Mouse (Mus musculus) hematopoietic stem cell, adult 5-6 weeks (primary cell): ENCODE measurements around the gene Smarcd3. TPM values are rescaled to one million over a fixed set of nuclear protein-coding genes. Genes with fewer than 3 reads are reported as not detected.

ENCODE experiments used
- ATAC-seq, 2 experiments: fragments of 125-278 bp in 1 of 2; replicated peaks in 1 of 2; 2 replicates each; pipeline ENCODE4 v1.8.0; 2016 to 2017; ENCODE audit warnings: inconsistent platforms in 2 of 2, mild to moderate bottlenecking in 2 of 2, moderate number of reproducible peaks in 2 of 2, low read depth in 1 of 2, moderate TSS enrichment in 1 of 2; ENCODE audit not compliant: low FRiP score in 2 of 2, poor library complexity in 2 of 2, severe bottlenecking in 2 of 2, insufficient read depth in 1 of 2, low TSS enrichment in 1 of 2
- total RNA-seq: library from RNA; stranded (forward); fragments of 172-1452, 232-1000 nt; gene quantifications from 2 replicates; pipeline ENCODE4 v1.2.3, GENCODE M21; 2017

Smarcd3 gene
- total RNA-seq = 0.40 and 0.94 TPM in 2 replicates

DNA sequence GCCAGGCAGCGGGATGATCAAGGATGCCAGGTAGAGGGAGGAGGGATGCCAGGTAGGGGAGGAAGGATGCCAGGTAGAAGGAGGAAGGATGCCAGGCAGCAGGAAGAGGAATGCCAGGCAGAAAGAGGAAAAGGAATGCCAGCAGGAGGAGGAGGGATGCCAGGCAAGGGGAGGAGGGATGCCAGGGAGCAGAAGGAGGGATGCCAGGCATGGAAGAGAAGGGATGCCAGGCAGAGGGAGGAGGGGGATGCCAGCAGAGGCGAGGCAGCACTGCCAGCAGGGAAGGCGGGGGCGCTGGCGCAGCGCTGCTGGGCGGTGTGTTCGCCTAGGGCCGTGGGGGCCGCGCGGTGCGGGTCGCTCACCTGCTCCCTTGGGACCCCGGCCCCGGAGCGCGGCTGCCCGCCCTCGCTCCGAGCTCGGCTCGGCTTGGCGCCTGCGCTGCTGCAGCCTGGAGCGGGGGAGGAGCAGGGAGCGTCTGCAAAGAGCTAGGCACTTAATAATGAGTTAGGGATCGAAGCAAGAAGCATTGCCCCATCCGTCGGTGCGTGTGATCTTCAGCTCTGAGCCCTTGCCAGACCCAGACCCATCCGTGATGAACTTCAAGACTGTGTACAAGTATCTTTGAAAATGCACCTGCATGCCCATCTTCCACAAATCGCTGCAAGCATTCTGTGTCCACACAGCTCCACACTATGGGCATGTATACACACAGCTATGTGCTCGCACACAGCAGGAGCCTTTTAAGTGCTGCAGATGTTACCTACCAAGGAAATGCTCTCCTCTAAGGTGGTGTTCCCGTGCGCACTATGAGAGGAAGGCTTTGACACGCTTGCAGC is at the start of gene Smarcd3:
Gene Smarcd3 (minus strand): TSS at position 426 of the 836 bp plus-strand sequence.
- ATAC-seq = peak in 1 of 2 experiments; percentile 47; a peak in 1 of 4 replicates

DNA sequence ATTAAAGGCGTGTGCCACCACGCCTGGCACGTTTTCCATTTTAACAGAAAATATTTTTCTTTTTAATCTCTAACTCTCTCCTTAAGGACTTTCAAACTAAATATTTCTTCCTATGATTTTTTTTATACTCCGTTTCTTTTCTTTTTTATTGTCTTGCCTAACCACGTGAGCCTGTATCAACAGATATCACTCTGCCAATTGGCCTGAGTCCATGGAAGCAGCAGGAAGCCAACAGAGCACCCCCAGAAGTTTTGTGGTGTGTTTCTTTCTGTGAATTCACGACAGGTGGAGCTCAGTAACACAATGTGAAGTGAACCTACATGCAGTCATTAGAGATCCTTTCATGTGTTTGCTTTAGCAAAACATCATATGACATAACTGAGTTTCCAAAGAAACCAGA is 37.2 kb upstream of the Smarcd3 start:
- no peak for ATAC-seq

DNA sequence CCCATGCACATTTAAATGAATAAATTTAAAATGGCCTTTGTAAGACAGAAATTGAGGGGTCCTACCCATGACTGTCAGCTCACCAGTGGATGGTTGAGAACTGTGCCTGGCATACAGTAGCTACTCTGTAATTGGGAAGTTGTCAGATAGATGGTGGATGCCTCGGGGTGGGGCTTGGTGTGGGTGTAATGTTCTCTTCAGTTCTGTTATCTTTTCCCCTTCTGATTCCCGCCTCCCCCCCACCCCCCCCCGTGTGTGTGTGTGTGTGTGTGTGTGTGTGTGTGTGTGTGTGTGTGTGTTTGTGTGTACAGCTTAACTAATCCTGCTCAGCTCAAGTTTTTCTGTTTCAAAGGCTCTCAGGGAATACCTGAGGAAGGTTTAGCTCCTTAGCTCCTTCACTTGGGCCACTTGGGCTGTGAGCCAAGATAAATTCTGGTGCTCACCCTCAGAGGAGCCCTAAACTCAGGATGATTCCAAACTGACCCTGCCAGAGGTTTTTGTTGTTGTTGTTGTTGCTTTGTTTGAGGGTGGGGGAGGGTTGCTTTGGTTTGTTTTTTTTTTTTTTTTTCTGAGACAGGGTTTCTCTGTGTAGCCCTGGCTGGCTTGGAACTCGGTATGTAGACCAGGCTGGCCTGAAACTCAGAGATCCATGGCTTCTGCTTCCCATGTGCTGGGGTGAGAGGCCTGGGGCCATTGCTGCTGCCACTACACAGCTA is 35.7 kb upstream of the Smarcd3 start:
- no peak for ATAC-seq

DNA sequence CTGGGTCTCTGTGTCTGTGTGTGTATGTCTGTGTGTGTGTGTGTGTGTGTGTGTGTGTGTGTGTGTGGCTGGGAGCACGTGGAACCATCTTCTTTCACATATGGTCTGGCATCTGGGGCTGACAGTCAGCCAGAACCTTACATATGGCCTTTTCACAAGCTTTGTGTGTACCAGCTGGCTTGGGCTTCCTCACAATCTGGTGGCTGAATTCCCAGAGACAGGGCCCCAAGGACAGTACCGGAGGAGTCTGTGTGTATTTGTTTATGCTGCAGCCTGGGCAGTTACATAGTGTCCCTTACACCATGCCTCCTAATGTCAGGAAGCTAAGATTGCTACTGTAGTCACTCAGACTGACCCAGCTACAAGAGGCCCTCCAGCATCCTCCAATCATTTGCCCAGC is 32.9 kb upstream of the Smarcd3 start:
- ATAC-seq = no peak

DNA sequence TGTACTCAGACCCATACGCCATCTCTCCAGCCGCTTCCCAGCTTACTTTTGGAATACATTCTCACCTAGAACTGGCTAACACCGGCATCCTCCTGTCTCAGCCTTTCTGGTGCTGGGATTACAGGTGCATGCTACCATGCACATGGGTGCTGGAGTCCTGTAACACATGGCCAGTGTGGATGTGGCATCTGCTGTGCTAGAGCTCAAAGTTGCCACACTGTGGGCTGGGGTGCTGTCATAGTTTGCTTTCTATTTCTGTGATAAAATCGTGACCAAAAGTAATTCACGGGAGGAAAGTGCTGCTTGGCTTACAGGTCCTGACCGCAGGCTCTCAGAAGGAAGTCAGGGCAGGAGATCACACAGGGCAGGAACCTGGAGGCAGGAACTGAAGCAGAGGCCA is 30.3 kb upstream of the Smarcd3 start:
- no peak for ATAC-seq

DNA sequence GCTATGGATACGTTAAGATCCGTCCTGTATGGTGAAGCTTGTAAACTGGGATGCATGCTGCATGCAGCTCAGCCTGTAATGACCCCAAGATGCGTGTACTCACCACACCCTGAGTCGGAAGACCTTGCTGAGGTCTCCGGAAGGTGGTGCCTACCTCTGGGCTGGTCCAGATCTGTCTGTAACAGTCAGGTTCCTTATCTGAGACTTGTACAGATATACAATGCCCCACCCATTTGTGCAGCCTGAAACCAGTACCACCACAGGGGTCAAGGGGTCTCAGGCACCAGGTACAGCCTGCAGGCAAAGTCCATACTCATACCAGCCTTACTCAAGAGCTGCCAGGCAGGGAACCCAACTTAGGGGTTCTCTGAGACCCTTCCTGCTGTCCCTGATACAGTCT is 28.6 kb upstream of the Smarcd3 start:
- no peak for ATAC-seq

DNA sequence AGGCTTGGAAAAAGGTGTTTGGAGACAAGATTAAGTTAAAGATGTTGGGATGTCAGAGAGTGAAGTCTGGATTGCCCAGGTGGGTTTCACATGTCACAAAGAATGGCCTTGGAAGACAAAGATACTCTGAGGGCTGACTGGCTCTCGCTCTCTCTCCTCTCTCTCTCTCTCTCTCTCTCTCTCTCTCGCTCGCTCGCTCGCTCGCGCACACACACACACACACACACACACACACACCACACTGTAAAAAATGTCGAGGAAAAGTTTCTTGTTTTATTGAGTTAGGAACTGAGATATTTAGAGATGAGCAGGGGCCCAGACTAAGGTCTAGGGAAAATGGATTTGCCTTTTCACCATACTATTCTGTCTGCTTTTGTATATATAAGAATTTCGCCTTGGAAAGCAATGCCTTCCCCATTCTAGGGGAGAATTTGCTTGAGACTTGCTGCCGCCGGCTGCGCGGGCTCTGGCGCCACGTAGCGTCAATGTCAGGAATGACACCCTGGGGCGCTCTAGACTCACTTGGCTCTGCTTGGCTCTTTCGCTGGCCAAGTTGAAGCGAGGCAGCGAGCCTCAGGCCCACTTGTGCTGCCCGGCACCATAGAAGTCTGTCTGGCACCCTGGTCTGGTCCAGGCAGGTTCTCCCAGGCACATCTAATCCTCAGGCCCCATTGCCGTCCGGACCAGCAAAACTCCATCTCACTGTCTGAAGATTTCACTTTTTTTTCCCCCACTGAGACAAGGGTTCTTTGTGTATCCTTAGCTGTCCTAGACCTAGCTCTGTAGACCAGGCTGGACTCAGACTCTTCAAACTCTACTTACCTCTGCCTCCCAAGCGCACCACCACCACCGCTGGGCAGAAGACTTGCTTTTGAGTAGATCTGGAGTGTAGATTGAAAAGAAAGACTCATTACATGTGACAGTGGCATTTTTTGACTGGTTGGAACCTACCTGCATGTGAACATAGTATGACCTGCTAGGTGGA is 27.8 kb upstream of the Smarcd3 start:
- peak; percentile 73 to 90 for ATAC-seq

DNA sequence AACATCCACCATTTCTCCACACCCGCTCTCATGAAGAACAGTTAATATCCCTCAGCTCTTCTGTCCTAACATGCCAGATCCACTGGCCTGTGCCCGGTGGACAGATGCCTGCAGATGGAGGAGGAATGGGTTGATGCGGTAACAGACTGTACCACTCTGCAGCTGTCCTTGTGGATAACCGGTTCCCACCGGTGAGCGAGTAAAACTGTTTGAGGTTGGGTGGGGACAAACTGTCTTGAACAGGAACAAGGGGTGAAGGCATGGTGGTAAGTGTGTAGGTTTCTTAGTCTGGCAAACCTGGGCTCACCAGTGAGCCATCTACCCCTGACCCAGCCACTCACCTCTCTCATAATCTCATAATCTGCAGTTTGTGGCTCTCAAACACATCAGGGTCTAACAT is 27.1 kb upstream of the Smarcd3 start:
- ATAC-seq = no peak

DNA sequence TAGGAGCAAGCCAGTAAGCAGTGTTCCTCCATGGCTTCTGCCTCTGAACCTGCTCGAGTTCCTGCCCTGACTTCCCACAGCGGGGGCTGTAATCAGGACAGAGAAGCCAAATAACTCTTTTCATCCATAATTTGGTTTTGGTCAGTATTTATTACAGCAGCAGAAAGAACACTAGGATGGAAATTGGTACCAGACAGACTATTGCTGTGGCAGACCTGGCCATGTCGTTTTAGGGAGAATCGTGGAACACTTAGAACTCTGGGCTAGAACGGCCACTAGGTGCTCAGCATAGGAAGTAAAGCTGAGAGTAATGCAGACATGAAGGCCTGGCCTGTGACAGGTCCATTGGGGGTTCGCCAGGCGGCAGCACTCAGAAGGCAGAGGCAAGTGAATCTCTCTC is 25.5 kb upstream of the Smarcd3 start:
- ATAC-seq = no peak

DNA sequence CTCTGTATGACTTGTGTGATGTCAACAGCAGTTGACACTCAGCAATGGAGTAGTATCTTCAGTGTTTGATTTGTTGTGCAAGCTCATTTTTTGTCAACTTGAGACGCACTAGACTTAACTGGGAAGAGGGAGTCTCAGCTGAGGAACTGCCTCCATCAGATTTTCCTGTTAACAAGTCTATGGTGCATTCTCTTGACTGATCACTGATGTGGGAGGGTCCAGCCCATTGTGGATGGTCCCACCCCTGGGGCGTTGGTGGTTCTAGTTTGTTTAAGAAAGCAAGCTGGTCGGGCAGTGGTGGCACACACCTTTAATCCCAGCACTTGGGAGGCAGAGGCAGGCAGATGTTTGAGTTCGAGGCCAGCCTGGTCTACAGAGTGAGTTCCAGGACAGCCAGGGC is 25.0 kb upstream of the Smarcd3 start:
- ATAC-seq = no peak

DNA sequence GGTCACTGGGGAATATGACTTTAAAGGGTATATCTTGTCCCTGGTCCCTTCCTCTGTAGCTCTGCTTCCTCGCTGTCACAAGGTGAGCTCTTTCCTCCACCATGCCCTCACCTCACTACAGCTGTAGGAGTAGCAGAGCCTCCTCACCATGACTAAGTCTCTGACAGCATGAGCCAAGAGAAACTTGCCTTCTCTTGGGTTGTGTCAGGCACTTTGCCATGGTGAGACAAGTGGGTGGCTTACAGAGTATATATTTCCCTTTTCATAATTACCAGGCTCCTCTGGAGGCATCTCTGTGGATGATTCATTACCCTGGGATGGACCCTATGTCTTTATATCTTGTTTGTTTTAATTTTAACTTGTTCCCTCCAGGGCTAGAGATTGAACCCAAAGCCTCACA is 21.2 kb upstream of the Smarcd3 start:
- ATAC-seq = no peak

DNA sequence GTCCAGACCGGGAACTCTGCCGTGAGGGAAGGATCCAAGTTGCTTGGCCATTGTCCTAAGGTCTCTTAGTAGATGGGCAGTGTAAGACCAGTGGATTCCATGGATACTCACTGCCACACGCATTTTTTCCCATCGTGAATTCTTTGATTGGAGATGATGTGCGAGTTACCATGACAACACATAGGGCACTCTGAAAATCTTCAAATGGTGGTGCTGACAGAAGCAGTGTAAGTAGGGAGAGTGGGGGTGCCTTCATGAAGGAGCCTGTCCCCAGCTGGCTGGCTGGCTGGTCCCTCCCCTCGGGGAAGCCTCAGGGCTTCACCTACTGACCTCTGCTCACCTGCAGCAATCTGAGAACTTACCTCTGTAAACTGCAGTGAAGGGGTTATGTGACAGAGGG is 14.9 kb upstream of the Smarcd3 start:
- no peak for ATAC-seq

DNA sequence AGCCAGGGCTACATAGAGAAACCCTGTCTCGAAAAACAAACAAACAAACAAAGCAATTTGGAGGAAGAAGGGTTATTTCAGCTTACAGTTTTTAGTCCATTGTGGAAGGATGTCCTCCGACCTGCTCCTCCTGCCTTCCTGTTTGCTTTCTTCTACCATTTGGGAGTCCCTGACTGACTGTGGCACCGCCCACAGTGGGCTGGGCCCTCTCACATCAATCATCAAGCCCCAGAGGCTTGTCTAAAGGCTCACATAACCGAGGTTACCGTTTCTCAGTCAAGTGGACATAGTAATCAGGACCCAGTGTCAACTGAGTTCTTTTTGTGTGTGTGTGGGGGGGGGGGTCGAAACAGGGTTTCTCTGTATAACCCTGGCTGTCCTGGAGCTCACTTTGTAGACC is 13.9 kb upstream of the Smarcd3 start:
- no peak for ATAC-seq

DNA sequence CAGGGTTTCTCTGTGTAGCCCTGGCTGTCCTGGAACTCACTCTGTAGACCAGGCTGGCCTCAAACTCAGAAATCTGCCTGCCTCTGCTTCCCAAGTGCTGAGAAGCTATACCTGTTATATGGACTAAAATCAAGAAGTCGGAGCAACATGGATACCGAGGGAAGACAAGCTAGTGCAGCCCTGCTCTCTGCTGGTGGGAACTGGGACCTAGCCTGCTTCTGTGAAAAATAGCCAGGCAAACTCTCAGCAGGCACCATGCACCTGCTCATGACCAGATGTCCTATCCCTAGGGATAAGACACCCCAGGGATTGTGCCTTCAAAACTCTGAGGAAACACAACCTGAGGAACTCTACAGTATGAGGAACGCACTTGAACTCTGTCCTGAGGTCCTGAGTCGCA is 12.8 kb upstream of the Smarcd3 start:
- no peak for ATAC-seq

DNA sequence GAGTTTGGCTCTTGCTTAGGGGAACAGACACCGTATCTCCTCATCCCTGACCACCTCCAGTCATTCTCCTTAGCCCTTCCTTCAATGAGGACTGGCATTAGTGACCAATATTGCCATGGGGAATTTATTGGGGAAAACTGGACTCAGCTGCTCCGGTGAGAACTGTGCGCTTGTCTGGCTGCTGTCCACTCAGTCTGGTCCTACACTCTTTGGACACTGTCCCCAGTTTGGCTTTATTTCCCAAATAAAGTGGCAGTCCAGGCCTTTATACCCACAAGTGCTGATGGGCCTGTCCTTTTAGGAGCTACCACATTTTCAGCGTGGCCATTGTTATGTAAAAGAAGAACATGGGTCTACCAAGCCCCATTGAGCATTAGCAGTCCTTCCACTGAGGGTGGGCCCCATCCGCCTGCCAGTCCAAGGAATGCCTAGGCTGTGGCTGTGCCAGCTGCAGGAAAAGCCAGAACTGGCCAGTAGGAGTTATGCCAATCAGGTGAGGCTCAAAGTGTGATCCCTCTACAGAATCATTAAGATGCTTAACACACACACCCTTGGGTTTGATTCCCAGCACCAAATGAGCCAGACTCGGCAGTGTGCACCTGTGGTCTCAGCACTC is 11.4 kb upstream of the Smarcd3 start:
- no peak for ATAC-seq

DNA sequence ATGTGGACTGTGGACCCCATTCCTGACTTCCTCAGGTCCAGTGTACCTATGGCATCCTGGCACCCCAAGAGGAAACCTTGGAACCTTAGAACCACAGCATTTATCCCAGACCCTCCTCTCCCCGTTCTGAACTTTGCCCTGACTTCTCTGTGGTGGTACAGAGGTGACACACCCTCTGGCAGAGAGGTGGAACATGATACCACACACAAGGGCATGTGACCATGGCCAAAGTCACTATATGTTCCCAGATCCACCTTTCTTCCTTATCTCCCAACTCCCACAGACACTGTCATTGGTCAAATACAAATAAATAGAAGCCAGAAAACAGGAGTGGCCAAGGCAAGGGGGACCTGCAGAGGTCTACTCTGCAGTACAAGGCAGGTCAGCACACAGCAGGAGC is 10.9 kb upstream of the Smarcd3 start:
- ATAC-seq = no peak

DNA sequence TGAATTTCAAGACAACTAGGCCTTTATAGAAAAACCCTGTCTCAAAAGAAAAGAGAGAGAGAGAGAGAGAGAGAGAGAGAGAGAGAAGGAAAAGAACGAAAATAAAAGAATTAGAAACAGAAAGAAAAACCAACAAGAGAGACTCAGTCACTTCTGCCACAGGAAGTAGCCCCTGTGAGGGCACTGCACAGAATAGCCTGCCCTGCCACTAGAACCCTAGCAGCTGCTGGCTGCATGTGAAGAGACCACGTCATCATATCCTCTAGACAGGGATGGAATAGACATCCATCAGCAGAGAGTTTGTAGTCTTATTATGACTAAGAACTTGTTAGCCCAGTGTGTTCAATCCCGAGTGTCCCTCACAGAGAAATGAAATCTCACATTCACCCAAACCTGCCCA is 5.5 kb upstream of the Smarcd3 start:
- no peak for ATAC-seq
